Comparison of ENCODE assay signal across 9 mouse cellular contexts in the genomic region with DNA sequence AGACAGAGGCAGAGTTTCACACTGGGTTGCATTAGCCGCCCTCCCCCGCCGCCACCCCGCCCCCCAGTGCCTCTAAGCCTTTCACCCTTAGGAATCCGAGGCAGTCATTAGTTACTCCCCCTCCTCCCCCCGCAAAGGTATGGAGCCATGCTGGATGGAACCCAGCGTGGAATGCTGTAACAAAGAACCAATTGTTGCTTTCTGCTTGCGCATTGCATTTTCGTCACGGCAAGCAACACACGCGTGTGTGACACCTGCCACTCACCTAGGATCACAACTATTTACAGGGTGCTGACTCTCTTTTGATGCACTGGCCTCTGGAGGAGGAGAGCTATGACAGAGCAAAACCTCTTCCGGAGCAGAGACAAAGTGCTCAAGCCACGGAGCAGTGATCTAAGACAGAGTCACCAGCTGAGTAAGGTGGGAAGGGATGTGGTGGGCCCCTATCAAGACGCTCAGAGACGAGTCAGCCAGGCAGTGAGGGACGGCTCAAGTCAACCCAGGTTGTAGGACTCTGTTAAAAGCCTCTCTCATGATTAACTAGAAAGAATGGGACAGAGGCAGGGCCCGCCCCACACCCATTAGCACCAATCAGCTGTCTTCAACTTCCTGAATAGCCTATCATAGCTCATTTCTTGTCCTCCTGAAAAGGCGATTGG. TPM values are rescaled to one million over a fixed set of nuclear protein-coding genes. Genes with fewer than 3 reads are reported as not detected.
A peak's percentile ranks its signal among the peaks of the same experiment; 100 is the strongest.
DNase-seq lines count a peak whose midpoint lies in the region; ATAC-seq and TF ChIP-seq lines count a peak whose summit lies in the region.
"Had no signal": no experiment of that assay in that cellular context is flagged by ENCODE, and none has a peak within 500 bp of the region (broad histone marks: within the 10 kb centered on the region; RNA-seq: fewer than 3 reads in every experiment).

No protein-coding gene starts in this region.

- peak overlapping the region; percentile 39 for H3K4me3 ChIP-seq in embryonic facial prominence, embryonic 12.5 days
- H3K4me3 ChIP-seq in heart, embryonic 10.5 days = peak overlapping the region; percentile 59
- no peak overlapping the region for H3K4me3 ChIP-seq in liver, adult 2 months (ENCODE audit: insufficient read depth, low read depth, low read length)
- peak overlapping the region; percentile 41 for H3K4me3 ChIP-seq in midbrain, postnatal 0 days (ENCODE audit: low read depth, low read length)

- peak overlapping the region; percentile 88 for H3K27ac ChIP-seq in embryonic facial prominence, embryonic 12.5 days
- H3K27ac ChIP-seq in heart, embryonic 10.5 days = peak overlapping the region; percentile 91
- no peak overlapping the region for H3K27ac ChIP-seq in liver, adult 2 months (replicated peaks; ENCODE audit: insufficient read depth, low read depth, low read length)
- H3K27ac ChIP-seq in midbrain, postnatal 0 days (ENCODE audit: low read depth, low read length) = peak overlapping the region; percentile 32; the same call in 1 of the 2 replicates

- TF ChIP-seq POLR2A in liver, adult 2 months (IDR thresholded peaks at IDR 0.05; ENCODE audit: extremely low read depth, insufficient read depth, low read length) = no peak

- H3K9ac ChIP-seq in embryonic facial prominence, embryonic 12.5 days = peak overlapping the region; percentile 37; the same call in 1 of the 2 replicates
- H3K9ac ChIP-seq in liver, adult 2 months (ENCODE audit: low read depth, low read length) = no peak overlapping the region
- H3K9ac ChIP-seq in midbrain, postnatal 0 days (replicated peaks; ENCODE audit: low read length, poor library complexity, severe bottlenecking) = peak overlapping the region; percentile 50

- peaks cover 15% of the 10 kb centered on the region; the same call in 1 of the 2 replicates for H3K4me1 ChIP-seq in embryonic facial prominence, embryonic 12.5 days
- H3K4me1 ChIP-seq in heart, embryonic 10.5 days = peaks cover 40% of the 10 kb centered on the region
- H3K4me1 ChIP-seq in liver, adult 2 months (ENCODE audit: control insufficient read depth, insufficient read depth, low read length) = no peaks in the 10 kb centered on the region
- H3K4me1 ChIP-seq in midbrain, postnatal 0 days (ENCODE audit: insufficient read depth, low read length) = no peaks in the 10 kb centered on the region

- H3K4me2 ChIP-seq in embryonic facial prominence, embryonic 12.5 days (replicated peaks) = peak overlapping the region; percentile 78
- peak overlapping the region; percentile 89 for H3K4me2 ChIP-seq in midbrain, postnatal 0 days (ENCODE audit: low read depth, low read length, poor library complexity, severe bottlenecking)

- H3K36me3 ChIP-seq in embryonic facial prominence, embryonic 12.5 days = no peaks in the 10 kb centered on the region
- H3K36me3 ChIP-seq in heart, embryonic 10.5 days = no peaks in the 10 kb centered on the region
- H3K36me3 ChIP-seq in liver, adult 2 months (ENCODE audit: control insufficient read depth, insufficient read depth, low read length) = no peaks in the 10 kb centered on the region
- no peaks in the 10 kb centered on the region for H3K36me3 ChIP-seq in midbrain, postnatal 0 days (ENCODE audit: insufficient read depth, low read length)

- H3K27me3 ChIP-seq in embryonic facial prominence, embryonic 12.5 days = no peaks in the 10 kb centered on the region
- no peaks in the 10 kb centered on the region for H3K27me3 ChIP-seq in heart, embryonic 10.5 days (ENCODE audit: insufficient read depth, poor library complexity, severe bottlenecking)
- no peaks in the 10 kb centered on the region for H3K27me3 ChIP-seq in liver, adult 2 months (ENCODE audit: control insufficient read depth, insufficient read depth, low read length)
- 0 out of 2 replicates have a peak, but pooled peaks cover 4% of the 10 kb centered on the region for H3K27me3 ChIP-seq in midbrain, postnatal 0 days (ENCODE audit: insufficient read depth, low read length)

- ATAC-seq in embryonic facial prominence, embryonic 12.5 days (ENCODE audit: insufficient number of reproducible peaks, insufficient read depth, low FRiP score, low TSS enrichment) = peak; percentile 92
- ATAC-seq in midbrain, postnatal 0 days (ENCODE audit: low FRiP score) = peak; percentile 94

- H3K79me2 ChIP-seq in liver, adult 2 months (ENCODE audit: control insufficient read depth, insufficient read depth, low read length) = no peaks in the 10 kb centered on the region

- 1% methylated on average over 19 of the region's 19 CpGs for WGBS in embryonic facial prominence, embryonic 12.5 days
- WGBS in heart, embryonic 10.5 days = 2% methylated on average over 19 of the region's 19 CpGs
- WGBS in liver, adult 2 months = 8% methylated on average over 19 of the region's 19 CpGs
- 0% methylated on average over 19 of the region's 19 CpGs for WGBS in midbrain, postnatal 0 days

- peak; percentile 94 for DNase-seq in A20 (ENCODE audit: low read depth, low spot score)
- DNase-seq in adrenal gland, postnatal 14 days = peak; percentile 80
- peak; percentile 93 for DNase-seq in heart, embryonic 10.5 days (ENCODE audit: low spot score)
- peak; percentile 86 to 88 for DNase-seq in kidney, adult 8-10 months
- peak; percentile 19 for DNase-seq in liver, adult 2 months (ENCODE audit: extremely low read depth, low read depth, low spot score)
- DNase-seq in midbrain, postnatal 0 days (ENCODE audit: low spot score) = peak; percentile 81
- peak; percentile 54 to 77 for DNase-seq in spleen, postnatal 10 days (ENCODE audit: low spot score in 2 of 2)

- no peak for TF ChIP-seq CTCF in liver, adult 2 months (IDR thresholded peaks at IDR 0.05; ENCODE audit: low read depth, low read length)
- TF ChIP-seq CTCF in midbrain, postnatal 0 days (IDR thresholded peaks at IDR 0.05) = no peak

- no peaks in the 10 kb centered on the region for H3K9me3 ChIP-seq in embryonic facial prominence, embryonic 12.5 days
- no peaks in the 10 kb centered on the region for H3K9me3 ChIP-seq in heart, embryonic 10.5 days
- H3K9me3 ChIP-seq in midbrain, postnatal 0 days (ENCODE audit: low read length) = no peaks in the 10 kb centered on the region

RNA-seq across cellular contexts. Expression of a gene that starts 30.7 kb away (rescaled TPM):
- 43.0 and 44.7 TPM in 2 replicates for total RNA-seq in adrenal gland, postnatal 14 days (2021)
- polyA plus RNA-seq in embryonic facial prominence, embryonic 12.5 days (2016; fragmentation: Nextera tagmentation; extraction: Ambion mirVana) = 40.7 and 48.3 TPM in 2 replicates
- 27.6 and 31.7 TPM in 2 replicates for polyA plus RNA-seq in heart, embryonic 10.5 days (2016; fragmentation: Nextera tagmentation; extraction: Ambion mirVana)
- total RNA-seq in liver, adult 2 months (2014; rRNA removed) = 7.6 and 8.1 TPM in 2 replicates
- 1.6 and 1.8 TPM in 2 replicates for polyA plus RNA-seq in liver, adult 2 months (2012; rRNA removed)
- 8.9 and 17.8 TPM in 2 replicates for total RNA-seq in midbrain, postnatal 0 days (2014; rRNA removed)
- 28.9 and 35.0 TPM in 2 replicates for polyA plus RNA-seq in midbrain, postnatal 0 days (2015; fragmentation: Nextera tagmentation; extraction: Ambion mirVana)

RNA-seq across cellular contexts. Expression of a gene that starts 49.5 kb away (rescaled TPM):
- total RNA-seq in adrenal gland, postnatal 14 days (2021) = not detected in 2 replicates
- not detected in 2 replicates for polyA plus RNA-seq in embryonic facial prominence, embryonic 12.5 days (2016; fragmentation: Nextera tagmentation; extraction: Ambion mirVana)
- not detected in 2 replicates for polyA plus RNA-seq in heart, embryonic 10.5 days (2016; fragmentation: Nextera tagmentation; extraction: Ambion mirVana)
- not detected in 2 replicates for total RNA-seq in liver, adult 2 months (2014; rRNA removed)
- polyA plus RNA-seq in liver, adult 2 months (2012; rRNA removed) = not detected in 2 replicates
- total RNA-seq in midbrain, postnatal 0 days (2014; rRNA removed) = not detected in 2 replicates
- not detected in 2 replicates for polyA plus RNA-seq in midbrain, postnatal 0 days (2015; fragmentation: Nextera tagmentation; extraction: Ambion mirVana)
- total RNA-seq: adrenal gland, postnatal 4 days had no signal

Comparison
In these comparisons a context has a peak if more than half of its experiments do, and no peak if none do; other contexts are left out.
1. DNase-seq: peak in every context shown above with its lines; median percentile 94 in A20; 93 in heart, embryonic 10.5 days; 87 in kidney, adult 8-10 months; 81 in midbrain, postnatal 0 days; 80 in adrenal gland, postnatal 14 days; 66 in spleen, postnatal 10 days; 19 in liver, adult 2 months.
2. RNA of a gene that starts 30.7 kb away (polyA plus RNA-seq): 40.7 to 48.3 TPM in embryonic facial prominence, embryonic 12.5 days, 28.9 to 35.0 TPM in midbrain, postnatal 0 days and 27.6 to 31.7 TPM in heart, embryonic 10.5 days; 1.6 to 1.8 TPM in liver, adult 2 months; every median in the first group is over 10 times any median in the second.